In genomic region chr11:79994271-79994988, GRCm38 (mm10) we compare ENCODE assay signal across 9 mouse cellular contexts. TPM values are rescaled to one million over a fixed set of nuclear protein-coding genes. Genes with fewer than 3 reads are reported as not detected.
DNase-seq lines count a peak whose midpoint lies in the region; ATAC-seq and TF ChIP-seq lines count a peak whose summit lies in the region.
"Had no signal": no experiment of that assay in that cellular context is flagged by ENCODE, and none has a peak within 500 bp of the region (broad histone marks: within the 10 kb centered on the region; RNA-seq: fewer than 3 reads in every experiment).

No protein-coding gene starts in this region.

- peak overlapping the region; percentile 96 for H3K9ac ChIP-seq in heart, embryonic 14.5 days (ENCODE audit: low read length)
- peak overlapping the region; percentile 98 for H3K9ac ChIP-seq in MEL (ENCODE audit: control insufficient read depth, low read depth, low read length, poor library complexity, severe bottlenecking)
- H3K9ac ChIP-seq in hindbrain, embryonic 11.5 days (ENCODE audit: low read depth, low read length): peak overlapping the region; percentile 95
- peak overlapping the region; percentile 94 for H3K9ac ChIP-seq in midbrain, embryonic 11.5 days (ENCODE audit: low read length)

- H3K4me1 ChIP-seq in heart, embryonic 14.5 days (ENCODE audit: control insufficient read depth in 2 of 2, insufficient read depth in 2 of 2, low read length in 2 of 2): peaks cover 0 to 4% of the 10 kb centered on the region in 2 experiments; a peak in 2 of 4 replicates
- H3K4me1 ChIP-seq in MEL (ENCODE audit: control insufficient read depth in 1 of 2, insufficient read depth in 2 of 2, low read length in 2 of 2): peaks cover 3 to 7% of the 10 kb centered on the region in 2 experiments; a peak in 3 of 4 replicates
- no peaks in the 10 kb centered on the region for H3K4me1 ChIP-seq in hindbrain, embryonic 11.5 days (replicated peaks; ENCODE audit: control insufficient read depth, insufficient read depth, low read length)
- H3K4me1 ChIP-seq in midbrain, embryonic 11.5 days (ENCODE audit: control insufficient read depth, insufficient read depth, low read length): peaks cover 6% of the 10 kb centered on the region

- H3K4me2 ChIP-seq in heart, embryonic 14.5 days (ENCODE audit: low read length): peak overlapping the region; percentile 75
- H3K4me2 ChIP-seq in hindbrain, embryonic 11.5 days (replicated peaks; ENCODE audit: low read depth, low read length): peak overlapping the region; percentile 42
- peak overlapping the region; percentile 50 for H3K4me2 ChIP-seq in midbrain, embryonic 11.5 days

- no peak for ATAC-seq in heart, embryonic 14.5 days (ENCODE audit: insufficient number of reproducible peaks, insufficient read depth, low FRiP score, low read depth)
- no peak for ATAC-seq in hindbrain, embryonic 11.5 days (ENCODE audit: low FRiP score)
- no peak for ATAC-seq in midbrain, embryonic 11.5 days (ENCODE audit: low FRiP score)

- no peak overlapping the region for H3K27ac ChIP-seq in heart, embryonic 14.5 days (replicated peaks in 1 of 2; ENCODE audit: control insufficient read depth in 1 of 2, insufficient read depth in 1 of 2, low read depth in 2 of 2, low read length in 2 of 2)
- no peak overlapping the region for H3K27ac ChIP-seq in MEL (ENCODE audit: control insufficient read depth, low read depth, low read length)
- H3K27ac ChIP-seq in hindbrain, embryonic 11.5 days (ENCODE audit: low read depth, low read length): no peak overlapping the region
- no peak overlapping the region for H3K27ac ChIP-seq in midbrain, embryonic 11.5 days (ENCODE audit: low read depth, low read length)

- H3K9me3 ChIP-seq in heart, embryonic 14.5 days (ENCODE audit: control insufficient read depth, low read length): no peaks in the 10 kb centered on the region
- no peaks in the 10 kb centered on the region for H3K9me3 ChIP-seq in MEL (replicated peaks; ENCODE audit: insufficient read depth, low read length)
- H3K9me3 ChIP-seq in hindbrain, embryonic 11.5 days (ENCODE audit: control insufficient read depth, low read length): no peaks in the 10 kb centered on the region
- H3K9me3 ChIP-seq in midbrain, embryonic 11.5 days (ENCODE audit: control insufficient read depth, low read length): no peaks in the 10 kb centered on the region

- H3K27me3 ChIP-seq in heart, embryonic 14.5 days (ENCODE audit: control insufficient read depth, insufficient read depth, low read length): no peaks in the 10 kb centered on the region
- no peaks in the 10 kb centered on the region for H3K27me3 ChIP-seq in MEL (ENCODE audit: control insufficient read depth in 1 of 2, insufficient read depth in 2 of 2, low read length in 2 of 2)
- no peaks in the 10 kb centered on the region for H3K27me3 ChIP-seq in hindbrain, embryonic 11.5 days (ENCODE audit: control insufficient read depth, insufficient read depth, low read length)
- no peaks in the 10 kb centered on the region for H3K27me3 ChIP-seq in midbrain, embryonic 11.5 days (ENCODE audit: control insufficient read depth, insufficient read depth, low read length)

- WGBS in heart, embryonic 14.5 days: 3% methylated on average over 7 of the region's 7 CpGs
- WGBS in hindbrain, embryonic 11.5 days: 4% methylated on average over 7 of the region's 7 CpGs
- 9% methylated on average over 7 of the region's 7 CpGs for WGBS in midbrain, embryonic 11.5 days

- H3K4me3 ChIP-seq in heart, embryonic 14.5 days (ENCODE audit: control insufficient read depth in 1 of 2, insufficient read depth in 1 of 2, low read depth in 1 of 2, low read length in 2 of 2): peak overlapping the region; percentile 79 to 88; a peak in 3 of 4 replicates
- peak overlapping the region; percentile 85 to 86 for H3K4me3 ChIP-seq in MEL (ENCODE audit: control insufficient read depth in 1 of 2, insufficient read depth in 1 of 2, low read depth in 2 of 2, low read length in 2 of 2)
- H3K4me3 ChIP-seq in hindbrain, embryonic 11.5 days (ENCODE audit: low read depth, low read length): peak overlapping the region; percentile 96
- H3K4me3 ChIP-seq in midbrain, embryonic 11.5 days (ENCODE audit: low read depth, low read length): peak overlapping the region; percentile 98

- H3K36me3 ChIP-seq in heart, embryonic 14.5 days (ENCODE audit: control insufficient read depth, insufficient read depth, low read length): peaks cover 33% of the 10 kb centered on the region
- peaks cover 29 to 30% of the 10 kb centered on the region in 2 experiments for H3K36me3 ChIP-seq in MEL (ENCODE audit: control insufficient read depth in 1 of 2, insufficient read depth in 2 of 2, low read length in 2 of 2)
- H3K36me3 ChIP-seq in hindbrain, embryonic 11.5 days (ENCODE audit: control insufficient read depth, insufficient read depth, low read length): no peaks in the 10 kb centered on the region
- H3K36me3 ChIP-seq in midbrain, embryonic 11.5 days (ENCODE audit: control insufficient read depth, insufficient read depth, low read length): 0 out of 2 replicates have a peak, but pooled peaks cover 4% of the 10 kb centered on the region

- peaks cover 27% of the 10 kb centered on the region for H3K79me2 ChIP-seq in MEL (ENCODE audit: control insufficient read depth, insufficient read depth, low read length, poor library complexity)

- no peak for TF ChIP-seq POLR2A in MEL (IDR thresholded peaks at IDR 0.05; ENCODE audit: control insufficient read depth in 1 of 2, insufficient read depth in 1 of 2, low read depth in 1 of 2, low read length in 2 of 2, poor library complexity in 1 of 2)

- no peak for TF ChIP-seq CTCF in MEL (IDR thresholded peaks at IDR 0.05 in 2 of 3, conservative IDR thresholded peaks at IDR 0.05 in 1 of 3; ENCODE audit: control insufficient read depth in 1 of 3, insufficient read depth in 1 of 3, low read depth in 2 of 3, low read length in 3 of 3, poor library complexity in 1 of 3, severe bottlenecking in 1 of 3)

- no peak for TF ChIP-seq RAD21 in MEL (IDR thresholded peaks at IDR 0.05; ENCODE audit: low read depth, low read length)

- intact Hi-C loops in heart, postnatal 36 days (cut with DNase I): no loop called here

- TF ChIP-seq EP300 in MEL (IDR thresholded peaks at IDR 0.05; ENCODE audit: low read depth in 1 of 2, low read length in 2 of 2): no peak

- DNase-seq in heart, postnatal 36 days: no peak
- DNase-seq in MEL (ENCODE audit: low read depth, low spot score): peak; percentile 56
- DNase-seq in hindbrain, embryonic 11.5 days (ENCODE audit: low spot score): no peak
- no peak for DNase-seq in midbrain, embryonic 11.5 days (ENCODE audit: low spot score, missing footprints)
- no peak for DNase-seq in urinary bladder, postnatal 25 days (ENCODE audit: low spot score)
- DNase-seq in T-cell, adult 2 months (ENCODE audit: low spot score): no peak
- no peak for DNase-seq in thymus, postnatal 0 days (ENCODE audit: low spot score)
- DNase-seq: gastrocnemius, postnatal 25 days had no signal

TF ChIP-seq in MEL, 35 proteins besides CTCF, POLR2A, EP300 and RAD21 (continues in another document):
- no peak for TF ChIP-seq E2F4 (IDR thresholded peaks at IDR 0.05; ENCODE audit: borderline replicate concordance, low read depth, low read length)
- TF ChIP-seq SMC3 (IDR thresholded peaks at IDR 0.05; ENCODE audit: low read depth, low read length): no peak
- TF ChIP-seq MEF2A (IDR thresholded peaks at IDR 0.05; ENCODE audit: extremely low read depth, insufficient replicate concordance, low read depth, low read length, poor library complexity, severe bottlenecking): no peak
- peak; percentile 49; the same call in 1 of the 2 replicates for TF ChIP-seq ETS1 (IDR thresholded peaks at IDR 0.05; ENCODE audit: low read depth, low read length)
- TF ChIP-seq RCOR1 (IDR thresholded peaks at IDR 0.05; ENCODE audit: low read depth, low read length): no peak
- TF ChIP-seq ZNF384 (IDR thresholded peaks at IDR 0.05; ENCODE audit: low read depth, low read length): no peak
- 0 out of 2 replicates have a peak, but pooled peaks have one; percentile 59 for TF ChIP-seq MXI1 (IDR thresholded peaks at IDR 0.05; ENCODE audit: low read depth, low read length)
- no peak for TF ChIP-seq GATA1 (IDR thresholded peaks at IDR 0.05; ENCODE audit: low read depth, low read length)
- TF ChIP-seq SIN3A (IDR thresholded peaks at IDR 0.05; ENCODE audit: low read length): peak; percentile 82
- TF ChIP-seq UBTF (IDR thresholded peaks at IDR 0.05; ENCODE audit: borderline replicate concordance, insufficient read depth, low read depth, low read length): 0 out of 2 replicates have a peak, but pooled peaks have one; percentile 1
- no peak for TF ChIP-seq MAZ (IDR thresholded peaks at IDR 0.05; ENCODE audit: low read depth, low read length)
- TF ChIP-seq TCF12 (IDR thresholded peaks at IDR 0.05; ENCODE audit: low read depth, low read length): no peak
- TF ChIP-seq CHD2 (IDR thresholded peaks at IDR 0.05; ENCODE audit: low read length): no peak
- TF ChIP-seq ZKSCAN1 (IDR thresholded peaks at IDR 0.05; ENCODE audit: low read depth, low read length): no peak
- TF ChIP-seq KAT2A (conservative IDR thresholded peaks at IDR 0.05; ENCODE audit: low read depth, low read length): no peak
- no peak for TF ChIP-seq POLR2AphosphoS2 (IDR thresholded peaks at IDR 0.05; ENCODE audit: low read length)
- TF ChIP-seq JUND (IDR thresholded peaks at IDR 0.05; ENCODE audit: low read depth, low read length): no peak

RNA-seq across cellular contexts. Expression of gene Suz12, which starts 1.5 kb away (rescaled TPM):
- 20.8 TPM in 2 replicates for polyA plus RNA-seq in heart, embryonic 14.5 days (2014; fragmentation: Nextera tagmentation; extraction: Ambion mirVana)
- total RNA-seq in heart, postnatal 36 days (2021): 10 to 100 TPM; 23.8 to 27.8 TPM
- 33.2 and 35.6 TPM in 2 replicates for total RNA-seq in MEL (2012; rRNA removed)
- 100 to 1,000 TPM in 1 of 2 experiments, 10 to 100 TPM in 1; 43.9 to 191 TPM for polyA plus RNA-seq in MEL (2012; ENCODE audit: insufficient read depth in 1 of 2, insufficient read length in 2 of 2, low read depth in 1 of 2, low replicate concordance in 2 of 2, missing spikeins in 1 of 2)
- 26.1 and 36.1 TPM in 2 replicates for polyA plus RNA-seq in hindbrain, embryonic 11.5 days (2014; fragmentation: Nextera tagmentation; extraction: Ambion mirVana)
- 28.4 and 30.0 TPM in 2 replicates for polyA plus RNA-seq in midbrain, embryonic 11.5 days (2014; fragmentation: Nextera tagmentation; extraction: Ambion mirVana)
- 33.4 and 44.3 TPM in 2 replicates for polyA plus RNA-seq in thymus, postnatal 0 days (2015; fragmentation: Nextera tagmentation; extraction: Ambion mirVana)

RNA-seq across cellular contexts. Expression of gene Utp6, which starts 32.2 kb away (rescaled TPM):
- polyA plus RNA-seq in heart, embryonic 14.5 days (2014; fragmentation: Nextera tagmentation; extraction: Ambion mirVana): 32.7 and 33.2 TPM in 2 replicates
- total RNA-seq in heart, postnatal 36 days (2021): 10 to 100 TPM; 20.3 to 24.6 TPM
- total RNA-seq in MEL (2012; rRNA removed): 93.8 and 97.9 TPM in 2 replicates
- 10 to 100 TPM in 1 of 2 experiments, not detected in 1; 88.6 TPM for polyA plus RNA-seq in MEL (2012; ENCODE audit: insufficient read depth in 1 of 2, insufficient read length in 2 of 2, low read depth in 1 of 2, low replicate concordance in 2 of 2, missing spikeins in 1 of 2)
- 84.5 and 87.5 TPM in 2 replicates for polyA plus RNA-seq in hindbrain, embryonic 11.5 days (2014; fragmentation: Nextera tagmentation; extraction: Ambion mirVana)
- polyA plus RNA-seq in midbrain, embryonic 11.5 days (2014; fragmentation: Nextera tagmentation; extraction: Ambion mirVana): 89.0 and 98.6 TPM in 2 replicates
- 58.3 and 60.7 TPM in 2 replicates for polyA plus RNA-seq in thymus, postnatal 0 days (2015; fragmentation: Nextera tagmentation; extraction: Ambion mirVana)
